Mouse (Mus musculus): ENCODE measurements around the gene Sort1. TPM values are rescaled to one million over a fixed set of nuclear protein-coding genes. Genes with fewer than 3 reads are reported as not detected.

Gene Sort1
- polyA plus RNA-seq, 1 experiment from 2014 or later, result 16.6 TPM

DNA sequence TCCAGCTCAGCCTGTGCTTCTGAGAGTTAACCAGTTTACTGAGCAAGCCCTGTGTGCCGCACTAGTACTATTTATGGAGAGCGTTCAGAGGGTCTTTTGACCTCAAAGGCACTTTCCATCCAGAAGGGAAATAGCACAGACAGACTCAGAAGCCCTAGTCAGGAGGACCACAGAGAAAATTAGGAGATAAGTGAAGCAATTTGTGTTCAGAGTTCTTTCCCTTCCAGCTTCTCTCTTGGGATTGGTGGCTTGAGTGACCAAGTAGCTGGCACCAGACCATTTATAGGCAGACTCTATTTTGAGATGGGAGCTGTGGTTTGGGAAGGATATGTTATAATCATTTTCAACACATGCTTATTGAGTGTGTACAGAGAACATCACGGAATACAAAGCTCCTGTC lies 22.5 kb downstream of the Sort1 start:
- Histone ChIP-seq H3K9ac (ENCODE audit: low read length) (no peak overlapping the region), H3K4me2 (ENCODE audit: low read length) (no peak overlapping the region), H3K36me3 (ENCODE audit: control insufficient read depth, insufficient read depth, low read length) (peaks cover 11% of the 10 kb centered on the region), H3K4me3 (ENCODE audit: low read depth, low read length) (no peak overlapping the region), H3K27ac (ENCODE audit: low read depth, low read length) (no peak overlapping the region), H3K4me1 (ENCODE audit: control insufficient read depth, insufficient read depth, low read length) (peaks cover 4% of the 10 kb centered on the region), H3K9me3 (replicated peaks; ENCODE audit: control insufficient read depth, low read length) (no peaks in the 10 kb centered on the region), H3K27me3 (replicated peaks; ENCODE audit: control insufficient read depth, insufficient read depth, low read length) (no peaks in the 10 kb centered on the region)
- ATAC-seq, result no peak
- no peak for DNase-seq (ENCODE audit: low spot score)
- 84% methylated on average over 3 of the region's 3 CpGs for WGBS

DNA sequence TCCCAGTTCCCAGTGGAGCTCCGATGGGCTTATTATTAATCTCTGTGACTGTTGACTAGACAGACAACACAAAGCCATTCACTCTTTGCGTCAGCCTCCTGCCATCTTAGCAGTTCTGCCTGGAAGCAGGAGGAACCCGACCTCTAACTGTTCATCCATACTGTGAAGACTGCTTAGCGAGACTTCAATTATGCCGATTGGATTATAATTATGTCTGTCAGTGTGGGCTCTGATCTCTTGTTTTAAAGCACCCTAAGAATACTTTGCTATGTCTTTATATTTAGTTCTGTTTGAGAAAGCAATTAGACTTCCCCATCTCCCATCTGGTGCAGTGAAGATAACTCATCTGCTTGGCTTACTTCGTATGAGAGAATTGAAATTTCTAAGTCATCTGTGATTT lies 23.6 kb downstream of the Sort1 start:
- Histone ChIP-seq H3K4me1 (ENCODE audit: control insufficient read depth, insufficient read depth, low read length) (peaks cover 4% of the 10 kb centered on the region), H3K36me3 (ENCODE audit: control insufficient read depth, insufficient read depth, low read length) (peaks cover 11% of the 10 kb centered on the region), H3K4me3 (ENCODE audit: low read depth, low read length) (no peak overlapping the region), H3K27me3 (replicated peaks; ENCODE audit: control insufficient read depth, insufficient read depth, low read length) (no peaks in the 10 kb centered on the region), H3K9ac (ENCODE audit: low read length) (no peak overlapping the region), H3K27ac (ENCODE audit: low read depth, low read length) (no peak overlapping the region), H3K4me2 (ENCODE audit: low read length) (no peak overlapping the region), H3K9me3 (replicated peaks; ENCODE audit: control insufficient read depth, low read length) (no peaks in the 10 kb centered on the region)
- DNase-seq (ENCODE audit: low spot score), result peak; percentile 31
- WGBS, result 61% methylated on average over 6 of the region's 6 CpGs
- ATAC-seq, result no peak

DNA sequence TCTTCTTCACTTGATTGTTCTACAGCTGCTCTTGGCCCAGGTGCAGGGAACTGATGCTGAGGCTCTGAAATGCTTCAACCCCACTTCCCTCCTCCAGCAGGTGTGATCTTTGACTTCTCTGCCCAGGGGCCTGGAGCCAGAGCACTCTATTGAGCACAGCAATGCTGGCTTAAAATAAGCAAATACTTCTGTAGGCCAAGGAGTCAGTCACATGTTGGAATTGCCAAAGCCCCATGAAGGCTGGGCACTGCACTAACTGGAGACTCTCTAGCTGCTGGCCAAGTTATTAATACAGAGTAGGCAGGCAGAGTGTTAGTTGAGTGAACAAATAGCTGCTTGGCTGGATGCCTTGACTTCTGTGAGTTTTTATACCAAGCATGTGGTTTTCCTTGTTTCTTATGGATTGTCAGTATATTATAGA lies 27.0 kb downstream of the Sort1 start:
- no peak for ATAC-seq
- no peaks in the 10 kb centered on the region for H3K27me3 ChIP-seq (replicated peaks; ENCODE audit: control insufficient read depth, insufficient read depth, low read length)
- H3K4me2 ChIP-seq (ENCODE audit: low read length), result no peak overlapping the region
- no peak for DNase-seq (ENCODE audit: low spot score)
- peaks cover 19% of the 10 kb centered on the region for H3K36me3 ChIP-seq (ENCODE audit: control insufficient read depth, insufficient read depth, low read length)
- H3K9ac ChIP-seq (ENCODE audit: low read length), result no peak overlapping the region
- no peak overlapping the region for H3K4me3 ChIP-seq (ENCODE audit: low read depth, low read length)
- H3K27ac ChIP-seq (ENCODE audit: low read depth, low read length), result no peak overlapping the region
- no peaks in the 10 kb centered on the region for H3K9me3 ChIP-seq (replicated peaks; ENCODE audit: control insufficient read depth, low read length)
- H3K4me1 ChIP-seq (ENCODE audit: control insufficient read depth, insufficient read depth, low read length), result peaks cover 4% of the 10 kb centered on the region

DNA sequence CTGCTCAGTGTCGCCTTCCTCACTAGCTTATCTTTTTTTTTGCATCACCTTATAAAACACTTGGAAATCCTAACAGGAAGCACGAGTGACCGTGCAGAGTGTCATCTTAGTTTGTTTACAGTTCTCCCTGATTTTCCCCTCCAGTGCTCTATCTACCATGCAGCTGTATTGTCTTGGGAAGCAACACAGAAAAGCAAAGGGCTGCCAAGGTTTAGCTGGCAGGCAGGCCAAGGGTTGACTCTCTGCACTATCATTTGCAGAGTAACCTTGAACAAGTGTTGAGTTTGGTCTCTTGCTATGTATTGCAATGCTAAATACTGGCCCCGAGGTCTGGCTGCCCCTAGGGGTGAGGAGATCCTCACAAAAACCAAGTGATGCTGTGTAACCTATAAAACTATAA lies 27.8 kb downstream of the Sort1 start:
- H3K27me3 ChIP-seq (replicated peaks; ENCODE audit: control insufficient read depth, insufficient read depth, low read length), result no peaks in the 10 kb centered on the region
- no peak overlapping the region for H3K27ac ChIP-seq (ENCODE audit: low read depth, low read length)
- no peaks in the 10 kb centered on the region; the same call in none of the 2 replicates for H3K4me1 ChIP-seq (ENCODE audit: control insufficient read depth, insufficient read depth, low read length)
- DNase-seq (ENCODE audit: low spot score), result no peak
- H3K9me3 ChIP-seq (replicated peaks; ENCODE audit: control insufficient read depth, low read length), result no peaks in the 10 kb centered on the region
- H3K9ac ChIP-seq (ENCODE audit: low read length), result no peak overlapping the region
- no peak overlapping the region for H3K4me2 ChIP-seq (ENCODE audit: low read length)
- H3K36me3 ChIP-seq (ENCODE audit: control insufficient read depth, insufficient read depth, low read length), result peaks cover 19% of the 10 kb centered on the region
- no peak for ATAC-seq
- 89% methylated on average over 4 of the region's 4 CpGs for WGBS
- H3K4me3 ChIP-seq (ENCODE audit: low read depth, low read length), result no peak overlapping the region

DNA sequence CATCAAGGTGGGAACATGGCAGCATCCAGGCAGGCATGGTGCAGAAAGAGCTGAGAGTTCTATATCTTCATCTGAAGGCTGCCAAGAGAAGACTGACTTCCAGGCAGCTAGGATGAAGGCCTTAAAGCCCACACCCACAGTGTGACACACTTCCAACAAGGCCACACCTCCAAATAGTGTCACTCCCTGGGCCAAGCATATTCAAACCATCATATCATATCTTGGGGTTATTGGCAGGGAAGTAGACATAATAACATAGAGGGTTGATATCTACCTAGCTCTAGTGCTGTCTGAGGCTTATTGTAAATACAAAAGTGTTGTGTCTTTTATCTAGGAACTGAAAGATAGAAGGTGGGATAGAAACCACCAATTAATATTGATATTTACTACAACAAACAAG lies 28.5 kb downstream of the Sort1 start:
- no peak overlapping the region for H3K27ac ChIP-seq (ENCODE audit: low read depth, low read length)

DNA sequence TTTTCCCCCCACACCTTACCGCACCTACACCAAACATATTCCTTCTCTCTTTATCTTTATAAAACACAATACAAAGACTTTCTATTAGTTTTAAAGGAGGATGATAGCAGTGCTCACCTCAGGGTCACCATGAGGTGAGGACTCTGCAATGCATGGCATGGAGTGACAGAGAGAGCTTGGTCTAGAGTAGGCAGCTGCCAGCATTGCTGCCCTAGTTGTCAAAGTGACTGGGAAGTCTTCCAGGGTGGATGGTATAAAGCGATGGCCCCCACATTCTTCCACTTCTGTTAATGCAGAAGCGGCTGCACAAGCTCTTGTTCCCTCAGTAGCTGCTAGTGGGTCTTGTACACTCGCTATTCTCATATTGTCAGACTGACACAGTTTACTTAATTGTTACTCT lies 29.3 kb downstream of the Sort1 start:
- WGBS, result 90% methylated on average over 4 of the region's 4 CpGs

More for the DNA sequence above, 28.5 kb downstream of the Sort1 start:
- Histone ChIP-seq H3K9me3 (replicated peaks; ENCODE audit: control insufficient read depth, low read length) (no peaks in the 10 kb centered on the region), H3K27me3 (replicated peaks; ENCODE audit: control insufficient read depth, insufficient read depth, low read length) (no peaks in the 10 kb centered on the region), H3K4me1 (ENCODE audit: control insufficient read depth, insufficient read depth, low read length) (no peaks in the 10 kb centered on the region; the same call in none of the 2 replicates), H3K4me2 (ENCODE audit: low read length) (no peak overlapping the region), H3K36me3 (ENCODE audit: control insufficient read depth, insufficient read depth, low read length) (peaks cover 19% of the 10 kb centered on the region), H3K4me3 (ENCODE audit: low read depth, low read length) (no peak overlapping the region), H3K9ac (ENCODE audit: low read length) (no peak overlapping the region)
- no peak for ATAC-seq
- DNase-seq (ENCODE audit: low spot score), result no peak

DNA sequence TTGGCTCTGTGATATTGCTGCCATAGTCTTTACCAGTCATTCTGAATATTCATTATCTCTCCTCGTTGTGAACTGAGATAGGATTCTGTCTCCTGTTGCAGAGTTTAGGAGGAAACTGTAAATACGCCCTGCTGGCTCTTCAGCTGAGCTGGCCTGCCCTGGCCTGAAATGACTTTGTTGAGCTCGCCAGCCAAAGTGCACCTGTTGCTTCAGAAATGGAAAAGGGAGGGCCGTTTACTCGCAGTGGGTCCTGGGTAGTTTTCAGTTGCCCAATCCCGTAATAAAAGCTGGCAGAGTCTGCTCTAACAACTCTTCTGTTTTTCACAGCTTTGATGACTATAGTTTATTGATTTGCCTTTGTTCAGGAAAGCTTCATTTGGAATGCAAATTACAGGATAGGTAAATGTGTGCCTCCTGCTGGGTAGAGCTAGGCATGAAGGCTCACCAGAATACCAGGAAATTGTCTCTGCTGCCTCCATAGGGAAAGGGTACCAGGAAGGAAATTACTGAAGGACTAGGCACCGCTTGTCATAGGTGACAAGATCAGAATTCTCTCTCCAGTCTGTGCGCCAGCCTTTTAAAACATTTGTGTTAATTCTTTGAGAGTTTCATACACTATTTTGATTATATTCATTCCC lies 30.3 kb downstream of the Sort1 start:
- ATAC-seq (no peak), DNase-seq (ENCODE audit: low spot score) (no peak)
- no peak overlapping the region for H3K4me2 ChIP-seq (ENCODE audit: low read length)
- no peaks in the 10 kb centered on the region for H3K4me1 ChIP-seq (ENCODE audit: control insufficient read depth, insufficient read depth, low read length)
- no peak overlapping the region for H3K27ac ChIP-seq (ENCODE audit: low read depth, low read length)
- no peaks in the 10 kb centered on the region for H3K27me3 ChIP-seq (replicated peaks; ENCODE audit: control insufficient read depth, insufficient read depth, low read length)
- peaks cover 15% of the 10 kb centered on the region for H3K36me3 ChIP-seq (ENCODE audit: control insufficient read depth, insufficient read depth, low read length)
- WGBS, result 62% methylated on average over 8 of the region's 8 CpGs
- no peak overlapping the region for H3K9ac ChIP-seq (ENCODE audit: low read length)
- H3K4me3 ChIP-seq (ENCODE audit: low read depth, low read length), result no peak overlapping the region
- H3K9me3 ChIP-seq (replicated peaks; ENCODE audit: control insufficient read depth, low read length), result no peaks in the 10 kb centered on the region

More for the DNA sequence above, 29.3 kb downstream of the Sort1 start:
- Histone ChIP-seq H3K4me2 (ENCODE audit: low read length) (no peak overlapping the region), H3K27ac (ENCODE audit: low read depth, low read length) (no peak overlapping the region), H3K9ac (ENCODE audit: low read length) (no peak overlapping the region), H3K36me3 (ENCODE audit: control insufficient read depth, insufficient read depth, low read length) (peaks cover 19% of the 10 kb centered on the region), H3K9me3 (replicated peaks; ENCODE audit: control insufficient read depth, low read length) (no peaks in the 10 kb centered on the region), H3K4me3 (ENCODE audit: low read depth, low read length) (no peak overlapping the region), H3K27me3 (replicated peaks; ENCODE audit: control insufficient read depth, insufficient read depth, low read length) (no peaks in the 10 kb centered on the region), H3K4me1 (ENCODE audit: control insufficient read depth, insufficient read depth, low read length) (no peaks in the 10 kb centered on the region)
- DNase-seq (ENCODE audit: low spot score), result no peak
- no peak for ATAC-seq

DNA sequence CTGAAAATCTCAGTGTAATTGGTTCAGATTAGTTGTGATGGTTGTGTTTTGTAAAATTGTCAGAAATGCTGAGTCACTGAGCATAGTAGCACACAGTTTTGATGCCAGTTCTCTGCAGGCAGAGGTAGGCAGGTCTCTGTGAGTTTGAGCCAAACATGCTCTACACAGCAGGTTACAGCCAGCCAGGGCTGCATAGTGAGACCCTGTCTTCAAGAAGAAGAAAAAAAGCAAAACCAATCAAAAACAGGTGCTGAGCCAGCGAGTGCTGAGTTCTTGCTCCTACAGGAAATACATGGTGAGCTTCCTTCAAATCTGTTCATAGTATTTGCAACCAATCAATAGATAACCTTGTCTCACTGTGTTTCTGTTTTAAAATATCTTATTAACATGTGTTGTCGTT lies 34.6 kb downstream of the Sort1 start:
- Histone ChIP-seq H3K9ac (ENCODE audit: low read length) (no peak overlapping the region), H3K4me3 (ENCODE audit: low read depth, low read length) (no peak overlapping the region), H3K27ac (ENCODE audit: low read depth, low read length) (no peak overlapping the region), H3K4me2 (ENCODE audit: low read length) (no peak overlapping the region), H3K27me3 (replicated peaks; ENCODE audit: control insufficient read depth, insufficient read depth, low read length) (no peaks in the 10 kb centered on the region), H3K36me3 (ENCODE audit: control insufficient read depth, insufficient read depth, low read length) (peaks cover 7% of the 10 kb centered on the region), H3K4me1 (ENCODE audit: control insufficient read depth, insufficient read depth, low read length) (no peaks in the 10 kb centered on the region), H3K9me3 (replicated peaks; ENCODE audit: control insufficient read depth, low read length) (no peaks in the 10 kb centered on the region)
- no peak for DNase-seq (ENCODE audit: low spot score)
- WGBS, result 68% methylated on average over 2 of the region's 2 CpGs
- ATAC-seq, result no peak

DNA sequence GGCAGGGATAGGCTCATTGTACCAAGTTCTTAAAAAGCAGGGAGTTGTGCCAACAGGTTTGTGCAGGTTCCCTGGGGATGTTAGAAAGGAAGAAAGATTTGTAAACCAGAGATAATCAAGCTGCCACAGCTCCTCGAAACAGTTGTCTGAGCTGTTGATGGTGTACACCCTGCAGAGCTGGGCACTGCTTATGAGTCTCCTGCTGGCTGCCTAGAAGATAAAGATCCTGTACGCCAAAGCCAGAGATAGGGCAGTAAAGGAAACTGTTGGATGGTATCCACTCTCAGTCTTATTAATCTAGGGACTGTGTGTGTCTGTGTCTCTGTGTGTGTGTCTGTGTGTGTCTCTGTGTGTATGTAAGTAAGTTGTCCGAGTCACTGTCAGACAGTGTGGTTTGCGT lies 37.8 kb downstream of the Sort1 start:
- no peaks in the 10 kb centered on the region for H3K4me1 ChIP-seq (ENCODE audit: control insufficient read depth, insufficient read depth, low read length)
- H3K9ac ChIP-seq (ENCODE audit: low read length), result no peak overlapping the region
- 74% methylated on average over 4 of the region's 4 CpGs for WGBS
- H3K27ac ChIP-seq (ENCODE audit: low read depth, low read length), result no peak overlapping the region
- no peaks in the 10 kb centered on the region for H3K27me3 ChIP-seq (replicated peaks; ENCODE audit: control insufficient read depth, insufficient read depth, low read length)
- no peak overlapping the region for H3K4me3 ChIP-seq (ENCODE audit: low read depth, low read length)
- no peak overlapping the region for H3K4me2 ChIP-seq (ENCODE audit: low read length)
- H3K36me3 ChIP-seq (ENCODE audit: control insufficient read depth, insufficient read depth, low read length), result peaks cover 16% of the 10 kb centered on the region
- DNase-seq (ENCODE audit: low spot score) (no peak), ATAC-seq (no peak)
- no peaks in the 10 kb centered on the region for H3K9me3 ChIP-seq (replicated peaks; ENCODE audit: control insufficient read depth, low read length)

Measured in forebrain, embryonic 14.5 days (tissue).